Mouse (Mus musculus): ENCODE results near the gene Col6a5.
A peak's percentile ranks its signal among the peaks of the same experiment; 100 is the strongest.

Gene Col6a5

DNA sequence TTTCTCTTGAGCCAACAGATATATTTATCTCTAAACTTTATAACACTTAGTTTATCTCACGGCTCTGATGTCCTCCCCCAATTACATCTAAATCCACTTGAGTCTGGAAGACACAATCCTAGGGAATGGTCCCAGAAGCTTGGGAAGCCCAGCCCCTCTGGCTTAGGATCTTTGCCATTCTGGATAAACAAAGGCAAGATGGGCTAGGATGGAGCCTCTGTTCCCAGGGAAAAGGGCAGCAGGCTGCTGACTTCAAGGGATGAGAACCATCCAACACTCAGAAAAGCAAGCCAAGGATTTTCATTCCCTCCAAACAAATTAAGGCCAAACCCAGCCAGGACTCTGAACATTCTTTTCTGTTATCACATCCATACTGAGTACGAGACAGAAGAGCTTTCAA, 51.1 kb downstream of the Col6a5 start:
- DNase-seq (ENCODE audit: low read depth, low spot score), result no peak

DNA sequence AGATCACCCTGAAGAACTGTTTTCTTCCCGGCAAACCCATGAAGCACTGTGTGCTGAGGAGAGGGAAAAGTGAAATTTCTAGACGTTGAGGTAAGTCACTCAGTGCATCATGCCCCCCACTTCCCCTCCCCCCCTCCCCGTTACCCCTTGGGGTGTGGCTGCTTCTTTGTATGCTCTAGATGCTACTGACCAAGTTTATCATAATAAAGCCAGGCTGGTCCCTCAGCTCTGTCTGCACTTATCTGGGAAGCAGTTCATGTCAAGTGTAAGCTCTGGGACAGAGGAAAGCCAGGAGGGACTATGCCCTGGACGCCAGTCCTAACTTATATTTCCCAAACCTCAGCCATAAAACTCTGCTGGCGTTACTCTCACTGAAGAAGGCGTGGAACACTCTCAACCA, 53.0 kb downstream of the Col6a5 start:
- DNase-seq (ENCODE audit: low read depth, low spot score), result peak; percentile 64

DNA sequence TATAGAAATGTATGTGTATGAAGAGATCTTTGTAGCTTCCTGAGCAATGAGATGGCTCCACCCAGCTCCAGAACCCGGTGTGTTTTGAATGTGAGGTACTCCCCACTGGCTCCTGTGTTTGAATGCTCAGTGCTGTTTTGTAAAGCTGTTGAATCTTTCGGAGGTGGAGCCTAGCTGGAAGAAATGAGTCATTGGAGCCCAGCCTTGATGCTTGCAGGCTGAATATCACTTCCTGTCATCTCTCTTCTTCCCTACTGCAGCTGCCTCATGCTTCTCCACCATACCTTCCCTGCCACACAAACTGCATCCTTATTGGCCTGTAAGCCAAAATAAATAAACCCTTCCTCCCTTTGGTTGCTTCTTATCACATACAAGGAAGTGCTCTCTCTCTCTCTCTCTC, 72.9 kb downstream of the Col6a5 start:
- DNase-seq (ENCODE audit: low read depth, low spot score), result peak; percentile 37

DNA sequence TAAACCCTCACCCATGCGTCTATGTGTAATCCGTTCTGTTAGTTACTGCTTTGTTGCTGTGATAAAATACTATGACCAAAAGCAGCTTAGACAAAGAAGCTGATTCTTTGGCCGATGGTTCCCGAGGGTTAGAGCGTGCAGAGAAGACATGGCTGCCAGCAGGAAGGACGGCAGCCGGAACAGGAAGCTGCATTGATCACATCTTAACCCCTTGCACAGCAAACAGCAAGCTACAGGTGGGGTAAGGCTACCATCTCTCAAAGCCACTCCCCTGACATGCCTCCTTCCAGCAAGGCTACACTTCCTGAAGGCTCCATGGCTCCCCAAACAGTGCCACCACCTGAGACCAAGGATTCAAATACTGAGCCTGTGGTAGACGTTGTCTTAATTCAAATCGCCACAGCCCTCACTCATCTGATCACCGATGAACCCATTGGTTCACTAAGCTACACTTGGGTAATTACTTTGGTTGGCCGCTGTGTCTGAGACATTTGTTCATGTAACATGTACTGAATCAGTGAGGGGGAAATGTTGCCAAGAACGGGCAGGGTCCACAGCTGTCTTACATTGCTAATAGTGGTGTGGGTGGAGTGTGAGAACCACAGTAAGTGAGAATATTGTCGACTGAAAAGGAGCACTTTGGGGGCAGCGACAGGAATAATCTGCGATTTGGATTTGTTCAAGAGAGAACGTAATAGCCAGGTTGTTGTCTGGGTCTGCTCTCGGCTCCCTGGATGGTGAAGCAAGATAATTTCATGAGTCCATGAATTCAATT, 75.6 kb downstream of the Col6a5 start:
- DNase-seq (ENCODE audit: low read depth, low spot score), result peak; percentile 86

DNA sequence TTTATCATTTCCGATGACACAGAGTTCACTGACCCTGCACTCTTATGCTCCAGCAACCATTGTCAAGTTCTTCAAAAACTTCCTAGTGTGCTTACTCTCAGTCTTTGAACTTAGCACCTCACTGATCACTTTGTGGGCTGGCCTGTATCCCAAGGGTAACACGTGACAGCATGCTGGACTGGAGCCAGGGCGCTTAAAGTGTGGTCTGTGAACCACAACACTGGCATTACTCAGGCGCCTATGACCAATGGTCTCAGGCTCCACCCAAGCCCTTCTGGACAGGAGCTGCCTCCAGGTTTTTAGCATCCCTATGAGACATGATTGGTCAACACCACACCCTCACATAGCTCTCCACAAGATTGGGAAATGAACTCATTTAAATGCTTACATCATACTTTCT, 79.7 kb downstream of the Col6a5 start:
- DNase-seq (ENCODE audit: low read depth, low spot score), result no peak

DNA sequence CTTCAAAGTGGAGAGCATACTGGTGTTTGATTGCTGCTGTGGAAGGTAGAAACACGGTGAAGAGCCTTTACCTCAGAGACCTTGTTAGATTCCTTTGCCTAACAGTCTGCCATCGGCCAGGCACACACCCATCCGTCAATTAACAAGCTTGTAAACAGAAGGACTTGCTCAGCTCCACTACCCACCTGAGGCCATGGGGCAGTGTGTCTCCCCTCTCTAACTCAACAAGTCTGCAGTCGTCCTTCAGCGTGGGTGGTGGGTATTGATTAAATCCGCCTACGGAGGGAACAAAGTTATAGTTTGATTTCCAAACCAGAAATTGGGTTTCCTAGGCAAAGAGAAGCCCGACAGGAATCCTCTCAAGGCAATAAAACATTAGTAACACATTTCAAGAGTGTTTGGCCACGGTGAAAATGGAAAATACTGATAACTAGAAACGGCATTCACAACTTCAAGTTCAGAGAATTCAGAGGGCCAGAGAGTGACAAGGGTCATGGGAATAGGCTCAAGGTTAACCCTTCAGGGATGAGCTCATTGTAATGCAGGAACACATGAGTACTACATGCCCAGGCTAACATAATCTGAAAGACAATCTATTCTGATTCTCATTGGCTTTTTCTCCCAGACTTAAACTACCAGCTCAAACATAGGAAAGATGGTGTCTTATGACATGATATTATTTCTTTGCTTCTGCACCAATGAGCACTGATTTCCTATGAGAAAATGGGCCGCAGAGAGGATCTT, 81.9 kb downstream of the Col6a5 start:
- DNase-seq (ENCODE audit: low read depth, low spot score), result peak; percentile 77

DNA sequence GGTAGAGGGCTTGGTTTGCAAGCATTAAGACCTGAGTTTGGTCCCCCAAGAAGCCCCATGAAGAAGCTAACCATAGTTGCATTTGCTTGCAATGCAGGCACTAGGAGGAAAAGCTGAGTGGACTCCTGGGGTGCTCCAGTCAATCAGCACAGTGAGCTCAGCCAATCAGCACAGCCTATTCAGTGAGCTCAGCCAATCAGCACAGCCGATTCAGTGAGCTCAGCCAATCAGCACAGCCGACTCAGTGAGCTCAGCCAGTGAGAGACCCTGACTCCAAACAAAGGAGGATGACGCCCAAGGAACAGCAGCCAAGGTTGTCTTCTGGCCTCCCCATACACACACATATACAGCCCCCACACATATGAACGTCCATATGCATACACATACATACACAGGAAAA, 84.3 kb downstream of the Col6a5 start:
- peak; percentile 65 for DNase-seq (ENCODE audit: low read depth, low spot score)

DNA sequence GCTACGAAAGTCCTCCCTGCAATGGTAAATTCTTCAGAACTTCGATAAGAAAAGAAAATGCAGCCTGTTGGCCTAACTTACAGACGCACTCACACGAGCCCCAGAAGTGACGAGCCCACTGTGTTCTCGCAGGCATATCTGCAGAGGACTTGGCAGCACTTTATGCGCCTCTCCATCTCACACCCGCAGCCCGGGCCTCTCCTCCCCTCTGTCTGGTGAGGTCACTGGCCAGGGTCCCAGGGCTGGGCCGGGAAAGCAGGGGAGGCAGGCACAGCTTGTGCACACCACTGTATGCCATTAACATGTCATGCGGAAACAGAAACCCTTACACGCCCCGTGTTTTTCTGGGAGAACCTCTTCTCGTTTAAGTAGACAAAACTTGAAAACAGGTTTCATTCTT, 88.8 kb downstream of the Col6a5 start:
- no peak for DNase-seq (ENCODE audit: low read depth, low spot score)

DNA sequence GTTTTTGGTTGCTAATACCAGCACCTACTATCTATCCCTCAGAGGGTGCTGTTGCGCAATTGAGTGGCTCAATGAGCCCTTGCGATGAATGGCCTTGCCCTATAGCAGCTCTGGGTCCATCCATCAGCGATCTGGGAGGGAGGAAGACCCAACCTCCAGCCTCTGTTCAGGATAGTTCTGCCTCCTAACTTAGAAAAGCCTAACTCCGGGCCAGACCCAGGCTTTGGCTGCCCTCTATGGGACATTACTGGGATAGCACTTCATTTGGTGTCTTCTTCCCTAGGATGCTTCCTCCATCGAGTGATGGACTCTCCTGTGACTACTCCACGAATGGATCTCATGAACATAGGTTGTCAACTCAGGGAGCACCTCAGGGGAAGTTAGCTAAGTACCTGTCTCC, 102.7 kb downstream of the Col6a5 start:
- DNase-seq (ENCODE audit: low read depth, low spot score), result peak; percentile 94

DNA sequence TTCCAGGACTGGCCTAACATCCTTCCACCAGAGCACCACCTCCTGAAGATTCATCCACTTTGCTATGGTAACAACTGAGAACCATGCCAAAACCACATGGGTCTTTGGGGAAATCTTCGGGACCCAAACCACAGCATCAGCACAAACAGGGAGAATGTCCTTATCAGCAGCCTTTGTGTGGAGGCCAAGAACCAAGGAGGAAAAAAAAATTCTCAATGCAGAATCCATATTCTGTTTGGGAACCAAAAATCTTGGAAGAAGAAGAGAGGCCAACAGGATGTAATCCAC, 107.7 kb downstream of the Col6a5 start:
- DNase-seq (ENCODE audit: low read depth, low spot score), result no peak

DNA sequence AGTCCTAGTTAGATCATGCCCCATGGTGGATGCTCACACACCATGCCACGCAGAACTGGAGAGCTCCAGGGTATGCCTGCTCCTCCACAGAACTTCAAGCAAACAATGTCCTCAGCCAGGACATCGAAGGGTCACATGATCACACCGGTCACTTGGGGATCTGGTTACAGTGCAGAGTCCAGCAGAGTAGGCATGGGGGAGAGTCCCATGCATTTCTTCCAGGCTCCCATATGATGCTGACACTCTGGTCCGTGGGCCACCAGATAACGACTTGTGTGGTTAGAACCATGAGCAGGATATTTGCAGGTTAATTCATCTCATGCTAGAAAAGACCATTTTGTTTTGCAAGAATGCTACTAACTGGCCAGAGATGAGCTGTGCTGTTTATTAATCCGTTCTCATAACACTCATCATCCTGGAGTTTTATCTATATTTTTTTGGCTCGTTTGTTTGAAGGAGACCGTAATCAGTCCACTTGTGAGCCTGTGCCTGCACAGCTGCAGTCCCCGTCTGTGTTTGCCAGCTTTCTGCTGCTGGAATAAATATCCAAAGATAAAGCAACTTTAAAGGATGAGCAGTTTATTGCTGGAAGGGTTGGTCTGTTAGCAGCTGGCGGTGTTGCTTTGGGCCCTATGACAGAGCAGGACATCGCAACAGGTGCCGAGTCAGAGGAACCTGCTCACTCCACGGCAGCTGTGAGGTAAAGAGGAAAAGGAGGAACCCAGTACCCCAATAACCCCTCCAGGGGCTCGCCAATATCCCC, 108.2 kb downstream of the Col6a5 start:
- DNase-seq (ENCODE audit: low read depth, low spot score), result no peak

DNA sequence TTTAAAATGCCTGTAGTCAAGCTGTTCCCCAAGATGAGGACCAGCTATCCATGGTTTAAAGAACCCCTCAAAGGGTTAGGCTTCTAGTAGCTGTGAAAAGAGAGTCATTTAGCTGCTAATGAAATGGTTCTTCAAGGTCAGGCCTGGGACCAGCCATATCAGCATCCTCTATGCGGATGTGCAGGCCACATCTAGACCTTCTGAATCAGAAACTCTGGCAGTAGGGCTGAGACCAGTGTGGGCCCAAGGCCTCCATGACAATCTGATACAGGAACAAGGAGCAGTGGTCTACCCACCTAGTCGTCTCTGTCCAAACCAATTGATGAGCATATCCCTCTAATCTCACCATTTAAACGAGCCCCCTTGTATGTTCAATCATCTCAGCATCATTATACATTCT, 109.4 kb downstream of the Col6a5 start:
- no peak for DNase-seq (ENCODE audit: low read depth, low spot score)

DNA sequence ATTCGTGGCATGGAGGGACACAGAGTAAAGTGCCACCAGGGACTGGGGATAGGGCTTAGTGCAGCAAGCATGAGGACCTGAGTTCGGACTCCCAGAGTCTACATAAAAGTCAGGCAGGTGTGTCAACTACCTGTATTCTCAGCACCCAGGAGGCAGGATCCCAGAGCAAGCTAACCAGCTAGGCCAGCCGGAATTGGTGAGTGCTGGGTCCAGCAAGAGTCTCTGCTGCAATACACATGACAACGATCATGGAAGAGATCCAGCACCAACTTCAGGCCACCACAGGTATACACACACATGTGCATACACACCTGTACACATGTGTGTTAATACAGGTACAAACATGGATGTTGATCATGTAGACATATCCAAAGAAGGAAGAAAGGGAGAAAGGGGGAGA, 112.0 kb downstream of the Col6a5 start:
- no peak for DNase-seq (ENCODE audit: low read depth, low spot score)

DNA sequence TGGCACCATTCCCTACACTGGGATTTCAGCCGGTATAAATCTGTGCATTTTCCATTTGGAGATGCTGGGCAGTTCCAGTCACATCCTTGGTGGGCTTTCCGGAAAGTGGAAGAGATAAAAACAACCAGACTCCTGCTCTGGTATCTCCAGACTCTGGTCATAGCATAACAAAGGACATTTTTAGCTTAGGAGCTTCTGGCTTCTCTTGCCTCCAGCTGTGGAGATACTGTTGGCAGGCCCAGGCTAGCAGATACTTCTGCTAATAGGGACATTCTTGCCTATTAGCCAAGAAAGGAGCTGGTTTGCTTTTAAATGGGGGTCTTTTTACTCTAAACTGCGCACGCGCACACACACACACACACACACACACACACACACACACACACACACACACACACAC, 113.2 kb downstream of the Col6a5 start:
- no peak for DNase-seq (ENCODE audit: low read depth, low spot score)

DNA sequence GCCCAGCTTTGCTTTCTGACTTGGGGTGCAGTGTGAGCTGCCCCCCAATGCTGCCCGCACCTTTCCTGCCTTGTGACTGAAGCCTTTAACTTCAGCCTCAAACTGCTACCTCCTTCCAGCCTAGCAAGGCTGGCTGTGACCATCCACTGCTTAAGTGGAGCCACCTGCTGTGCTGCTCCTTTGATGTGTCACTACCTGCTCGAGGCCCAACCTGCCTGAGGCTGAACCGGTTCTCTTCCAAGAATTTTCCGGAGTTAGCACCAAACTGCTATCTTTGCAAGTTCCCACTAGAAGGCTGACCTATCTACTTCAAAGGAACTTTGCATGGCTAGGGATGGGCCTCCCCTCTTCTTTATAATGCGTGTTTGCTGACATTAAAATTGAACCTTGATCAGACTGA, 119.1 kb downstream of the Col6a5 start:
- peak; percentile 41 for DNase-seq (ENCODE audit: low read depth, low spot score)

DNA sequence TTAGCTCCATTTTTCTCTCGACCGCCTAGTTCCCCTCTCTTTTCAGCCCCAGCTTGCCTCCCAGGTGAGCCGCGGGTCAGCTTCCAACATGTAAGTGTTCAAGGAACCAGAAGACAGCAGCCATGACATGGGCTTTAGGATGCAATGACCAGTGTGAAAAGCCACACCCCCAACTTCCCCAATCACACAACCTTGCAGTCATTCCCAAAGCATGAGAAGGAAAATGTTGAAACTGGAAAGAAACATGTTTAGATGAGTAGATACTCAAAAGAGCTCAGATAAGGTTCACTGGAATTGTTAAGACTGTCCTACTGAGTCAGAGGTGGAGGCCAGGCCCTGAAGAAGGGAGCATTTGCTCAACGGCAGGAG, 121.3 kb downstream of the Col6a5 start:
- peak; percentile 86 for DNase-seq (ENCODE audit: low read depth, low spot score)

DNA sequence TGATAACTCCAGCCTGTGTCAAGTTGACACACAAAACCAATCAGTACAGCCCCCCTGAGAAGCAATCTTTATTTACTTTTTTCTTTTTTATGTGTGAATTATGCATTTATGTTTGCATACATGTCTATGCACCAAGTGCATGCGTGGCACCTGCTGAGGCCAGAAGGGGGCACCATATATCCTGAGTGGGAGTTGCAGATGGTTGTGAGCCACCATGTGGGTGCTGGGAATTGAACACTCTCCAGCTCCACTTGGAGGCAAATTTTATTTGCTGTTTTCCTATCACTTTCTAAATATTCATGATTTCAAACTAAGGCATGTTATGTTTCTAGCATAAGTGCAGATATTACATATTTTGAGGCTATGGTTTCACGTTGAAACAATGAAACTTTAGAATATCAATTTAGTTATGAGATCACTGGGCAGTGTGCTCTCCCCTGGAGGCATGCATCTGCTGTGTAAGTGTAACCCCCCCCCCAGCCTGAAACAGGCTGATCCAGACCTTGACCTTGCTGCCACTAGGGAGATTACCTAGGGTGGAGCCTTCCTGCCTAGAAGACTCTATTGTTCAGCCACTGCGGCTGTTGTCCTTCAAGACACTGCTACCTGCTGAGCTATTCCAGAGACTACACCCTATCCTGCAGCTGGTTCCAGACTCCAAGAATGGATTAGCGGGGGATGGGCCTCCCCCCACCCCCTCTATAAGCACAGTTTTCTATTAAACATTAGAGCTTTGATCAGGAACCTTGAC, 121.9 kb downstream of the Col6a5 start:
- DNase-seq (ENCODE audit: low read depth, low spot score), result peak; percentile 96

DNA sequence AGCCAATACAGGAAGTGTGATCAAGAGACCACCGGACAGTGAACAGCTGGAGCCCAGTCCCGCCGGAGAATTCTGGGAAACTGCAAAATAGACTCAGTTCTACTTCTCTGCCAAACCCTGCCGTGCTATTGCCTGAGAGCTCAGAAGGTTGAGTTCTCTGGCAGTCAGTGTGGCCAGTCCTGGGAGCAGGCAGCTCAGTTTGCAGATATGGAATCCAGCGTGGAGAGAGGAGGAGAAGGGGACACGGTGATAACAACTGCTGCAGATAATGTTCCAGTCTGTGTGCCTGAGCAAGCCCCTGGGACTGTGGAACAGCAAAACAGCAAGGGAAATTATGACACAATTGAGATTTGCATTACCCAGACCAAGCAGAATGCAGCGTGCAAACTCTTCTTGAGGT, 124.9 kb downstream of the Col6a5 start:
- no peak for DNase-seq (ENCODE audit: low read depth, low spot score)

DNA sequence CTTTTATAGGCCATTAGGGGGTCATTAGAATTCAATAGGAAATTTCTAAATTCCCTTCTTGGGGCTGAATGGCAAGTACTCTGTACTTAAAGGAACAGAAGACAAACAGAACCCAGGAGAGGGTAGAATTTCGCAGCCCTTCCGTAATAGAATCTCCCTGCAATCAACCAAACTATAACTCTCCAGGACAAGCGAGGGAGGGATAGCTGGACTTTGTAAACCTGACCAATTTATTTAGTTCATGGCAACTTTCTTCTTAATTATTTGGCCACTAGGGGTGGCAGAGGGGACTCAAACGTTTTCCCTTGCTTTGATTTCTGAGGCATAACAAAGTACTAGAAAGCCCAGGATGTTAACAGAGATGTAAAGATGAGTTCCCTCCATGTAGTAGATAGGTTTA, 125.6 kb downstream of the Col6a5 start:
- DNase-seq (ENCODE audit: low read depth, low spot score), result no peak

DNA sequence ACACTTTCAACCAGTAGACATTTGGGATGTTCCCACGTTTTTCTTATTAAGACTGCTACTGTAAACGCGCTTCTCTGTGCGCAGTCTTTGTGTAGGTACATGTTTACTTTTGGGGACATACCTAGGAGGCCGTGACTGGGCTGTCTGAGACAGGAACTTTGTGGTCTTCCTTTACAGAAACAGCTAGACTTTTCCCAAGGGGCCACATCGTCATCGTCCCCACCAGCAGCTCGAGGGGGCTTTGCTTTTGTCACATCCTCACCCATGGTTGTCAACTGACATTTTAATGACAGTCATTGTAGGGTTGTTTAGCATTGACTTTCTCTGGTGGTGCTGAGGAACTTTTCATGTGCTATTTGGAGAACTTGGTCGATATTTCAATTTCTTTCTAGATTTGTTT, 129.2 kb downstream of the Col6a5 start:
- no peak for DNase-seq (ENCODE audit: low read depth, low spot score)

DNA sequence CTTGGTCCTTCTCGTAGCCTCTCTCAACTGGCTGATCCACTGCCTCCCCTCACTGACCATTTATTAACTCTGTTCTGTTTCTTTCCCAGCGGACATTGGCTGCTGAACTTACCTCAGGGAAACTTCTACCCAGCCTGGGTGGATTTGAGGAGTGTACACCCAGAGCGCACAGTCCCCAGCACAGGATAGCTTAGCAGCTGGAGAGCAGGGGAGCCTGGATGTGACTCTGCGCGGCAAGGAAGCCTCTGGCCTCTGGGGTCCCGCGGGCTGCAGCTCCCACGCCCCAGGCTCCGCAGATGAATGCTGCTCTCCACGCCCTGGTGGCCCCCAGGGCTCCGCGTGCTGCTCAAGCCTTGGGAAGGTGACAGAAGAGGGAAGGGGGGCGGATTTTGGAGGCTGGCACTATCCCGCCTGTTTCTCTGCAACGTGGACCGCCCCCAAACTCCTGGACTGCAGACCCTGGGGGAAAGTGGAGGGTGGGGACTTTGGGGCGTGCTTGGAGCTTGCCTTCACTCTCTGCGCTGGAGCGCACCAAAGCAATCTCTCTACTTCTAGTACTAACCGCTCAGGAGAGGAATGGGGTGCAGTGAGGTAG, 132.6 kb downstream of the Col6a5 start, which contains the start of gene Col6a6:
Col6a6 (minus strand) TSS at position 370 of the 595 bp plus-strand sequence.
- DNase-seq (ENCODE audit: low read depth, low spot score), result no peak
